Mouse (Mus musculus): ENCODE measurements around the gene Sptbn4.

DNA sequence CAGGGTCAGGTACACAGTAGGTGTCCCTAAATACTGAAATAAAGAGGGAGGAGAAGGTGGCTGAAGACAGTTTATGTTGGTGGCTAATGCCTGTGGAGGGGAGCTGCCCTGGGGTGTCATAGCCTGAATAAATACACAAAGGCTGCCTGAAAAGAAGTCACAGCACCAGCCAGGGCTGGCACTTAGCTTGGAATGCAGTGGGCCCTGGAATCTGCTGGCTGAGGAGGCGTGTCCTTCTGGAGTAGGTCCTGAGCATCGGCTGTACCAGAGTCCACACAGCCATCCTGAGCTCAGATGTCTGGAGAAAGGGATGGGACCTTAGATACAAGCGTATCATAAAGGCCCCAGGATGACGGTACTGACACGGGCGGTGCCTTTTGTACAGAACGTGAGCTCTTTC is 44.4 kb upstream of the Sptbn4 start:
- TF ChIP-seq CTCF (IDR thresholded peaks at IDR 0.05; ENCODE audit: borderline replicate concordance, insufficient read depth, low read depth, low read length), result no peak
- TF ChIP-seq POLR2A (IDR thresholded peaks at IDR 0.05; ENCODE audit: borderline replicate concordance, insufficient read depth, low read length), result no peak
